Mouse (Mus musculus) ES-E14 (cell line): ENCODE measurements at regions not wholly inside any gene's neighbourhood (a gene's known extent, or its start where the extent isn't known, plus 50 kb on each side); places are given as distances from the start of the nearest gene placed in this dataset.

Experiments
- DNase-seq: peaks from one replicate; pipeline ENCODE4 v3.0.0-alpha.2; 2013; ENCODE audit warnings: low read depth, low spot score
- H3K27ac ChIP-seq: 2 replicates; pipeline ENCODE4 v1.5.1; 2012; ENCODE audit warnings: low read depth, mild to moderate bottlenecking, low read length, moderate library complexity, mixed read lengths; ENCODE audit not compliant: poor library complexity, insufficient read depth, severe bottlenecking
- H3K36me3 ChIP-seq: 2 replicates; pipeline ENCODE4 v1.6.1; 2012; ENCODE audit warnings: mild to moderate bottlenecking, low read length, moderate library complexity, mixed read lengths; ENCODE audit not compliant: control insufficient read depth, poor library complexity, insufficient read depth, severe bottlenecking
- H3K4me1 ChIP-seq, 2 experiments: fragments of 150-350 bp in 1 of 2; sonication (generic) in 1 of 2; 2 replicates each; pipeline ENCODE4 v1.6.1; 2012; ENCODE audit warnings: low read length in 2 of 2, mild to moderate bottlenecking in 1 of 2, mixed read lengths in 1 of 2; ENCODE audit not compliant: control insufficient read depth in 2 of 2, insufficient read depth in 2 of 2, poor library complexity in 1 of 2
- H3K4me3 ChIP-seq, 2 experiments: fragments of 150-350 bp in 1 of 2; sonication (generic) in 1 of 2; 2 replicates each; pipeline ENCODE4 v1.5.1; 2012; ENCODE audit warnings: low read length in 2 of 2, low read depth in 1 of 2, mild to moderate bottlenecking in 1 of 2, mixed read lengths in 1 of 2; ENCODE audit not compliant: insufficient read depth in 1 of 2, poor library complexity in 1 of 2, severe bottlenecking in 1 of 2
- H3K9ac ChIP-seq: 2 replicates; pipeline ENCODE4 v1.6.1; 2012; ENCODE audit warnings: low read depth, mild to moderate bottlenecking, low read length, mixed read lengths; ENCODE audit not compliant: poor library complexity, insufficient read depth, severe bottlenecking
- H3K9me3 ChIP-seq: fragments of 150-350 bp; sonication (generic); 2 replicates; pipeline ENCODE4 v1.6.1; 2012; ENCODE audit warnings: low read depth, mild to moderate bottlenecking, low read length; ENCODE audit not compliant: control insufficient read depth, insufficient read depth
- CHD2 ChIP-seq: IDR thresholded peaks from 2 replicates; pipeline ENCODE4 v1.6.1; 2014; ENCODE audit warnings: mild to moderate bottlenecking, low read depth, low read length, inconsistent platforms
- HCFC1 ChIP-seq: IDR thresholded peaks from 2 replicates; pipeline ENCODE4 v1.6.1; 2012; ENCODE audit warnings: low read length, inconsistent platforms, borderline replicate concordance; ENCODE audit not compliant: insufficient read depth
- MAFK ChIP-seq: IDR thresholded peaks from 2 replicates; pipeline ENCODE4 v1.6.1; 2014; ENCODE audit warnings: mild to moderate bottlenecking, low read depth, low read length, inconsistent platforms; ENCODE audit not compliant: insufficient read depth
- ZC3H11A ChIP-seq: IDR thresholded peaks from 2 replicates; pipeline ENCODE4 v1.6.1; 2012; ENCODE audit warnings: low read depth, mild to moderate bottlenecking, inconsistent platforms, low read length, borderline replicate concordance
- ZNF384 ChIP-seq: IDR thresholded peaks from 2 replicates; pipeline ENCODE4 v1.6.1; 2012; ENCODE audit warnings: low read depth, low read length, inconsistent platforms
- in situ Hi-C, 2 experiments: fragments of 600-800 bp; cut with MboI; formaldehyde crosslinking; loops; one replicate each; pipeline ENCODE4 v1.15.1; 2025; ENCODE audit warnings: low sequenced_read_pairs in 2 of 2, inconsistent platforms in 1 of 2; ENCODE audit not compliant: unreplicated experiment in 2 of 2

DNA sequence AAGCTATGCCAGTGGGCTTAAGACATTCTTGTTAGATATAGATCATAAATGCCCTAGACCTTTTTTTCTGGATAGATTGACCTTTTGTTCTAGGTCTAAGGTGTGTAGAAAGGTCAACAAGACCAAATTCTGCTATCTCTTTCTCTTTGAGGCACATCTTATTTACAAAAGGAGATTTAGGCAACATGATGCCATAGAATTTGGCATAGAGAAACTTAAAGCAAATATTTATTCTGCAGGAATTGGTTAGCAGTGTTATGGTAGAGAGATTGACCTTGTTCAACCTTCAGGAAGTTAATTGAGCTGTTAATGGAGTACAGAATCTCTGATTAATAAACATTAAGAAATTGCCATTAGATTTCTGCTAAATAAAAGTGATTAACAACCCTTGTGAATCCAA lies 236.4 kb downstream of the Snx13 start:
- no peak overlapping the region for H3K9ac ChIP-seq
- DNase-seq = no peak
- TF ChIP-seq ZC3H11A (no peak), ZNF384 (no peak), MAFK (no peak), CHD2 (no peak), HCFC1 (no peak)
- no peaks in the 10 kb centered on the region for H3K36me3 ChIP-seq
- H3K9me3 ChIP-seq = no peaks in the 10 kb centered on the region
- H3K4me1 ChIP-seq = no peaks in the 10 kb centered on the region
- in situ Hi-C loops = no loop called here
- H3K4me3 ChIP-seq = no peak overlapping the region
- H3K27ac ChIP-seq = no peak overlapping the region

DNA sequence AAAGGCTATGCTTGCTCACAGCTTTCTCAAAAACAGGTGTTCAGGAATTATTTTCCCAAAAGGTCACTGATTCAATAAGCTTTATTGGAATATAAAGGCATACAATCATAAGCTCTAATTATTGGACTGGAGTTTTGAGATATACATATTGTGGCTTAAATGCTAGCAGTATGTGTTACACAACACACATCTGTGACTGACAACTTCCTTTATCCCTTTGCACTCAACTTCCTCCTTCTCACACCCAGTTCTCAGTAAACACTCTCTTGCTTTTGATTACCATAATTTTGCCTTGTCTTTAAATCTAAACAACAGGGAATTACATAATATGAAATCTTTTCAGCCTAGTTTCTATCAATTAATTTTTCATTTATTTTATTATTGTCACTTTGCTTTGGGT lies 222.5 kb downstream of the Snx13 start:
- in situ Hi-C loops = no loop called here
- TF ChIP-seq HCFC1 (no peak), CHD2 (no peak), MAFK (no peak)
- Histone ChIP-seq H3K36me3 (no peaks in the 10 kb centered on the region), H3K4me3 (no peak overlapping the region), H3K4me1 (no peaks in the 10 kb centered on the region), H3K9ac (no peak overlapping the region), H3K9me3 (no peaks in the 10 kb centered on the region), H3K27ac (no peak overlapping the region)
- no peak for DNase-seq

DNA sequence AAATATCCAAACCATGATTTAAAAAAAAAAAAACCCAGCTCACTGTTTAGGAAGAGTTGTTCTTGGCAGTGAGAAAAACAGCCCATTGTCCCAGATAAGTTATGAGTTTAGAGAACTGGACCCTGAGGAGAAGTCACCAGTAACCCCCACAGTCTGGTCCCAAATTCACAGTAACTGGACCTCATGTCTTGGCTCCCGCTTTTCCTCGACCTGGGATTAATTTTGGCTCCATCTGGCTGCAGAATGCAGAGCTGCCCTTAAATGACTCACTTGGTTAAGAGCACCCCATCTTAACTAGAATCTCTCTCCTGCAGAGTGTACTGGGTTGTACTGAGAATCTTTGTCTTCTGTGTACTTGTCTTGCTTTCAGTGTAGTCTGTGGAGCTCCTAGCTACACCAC lies 221.0 kb downstream of the Snx13 start:
- Histone ChIP-seq H3K4me1 (no peaks in the 10 kb centered on the region), H3K9me3 (no peaks in the 10 kb centered on the region), H3K9ac (no peak overlapping the region), H3K27ac (no peak overlapping the region), H3K4me3 (no peak overlapping the region), H3K36me3 (no peaks in the 10 kb centered on the region)
- in situ Hi-C loops = no loop called here
- no peak for DNase-seq
- TF ChIP-seq HCFC1 = no peak
- TF ChIP-seq MAFK = no peak

DNA sequence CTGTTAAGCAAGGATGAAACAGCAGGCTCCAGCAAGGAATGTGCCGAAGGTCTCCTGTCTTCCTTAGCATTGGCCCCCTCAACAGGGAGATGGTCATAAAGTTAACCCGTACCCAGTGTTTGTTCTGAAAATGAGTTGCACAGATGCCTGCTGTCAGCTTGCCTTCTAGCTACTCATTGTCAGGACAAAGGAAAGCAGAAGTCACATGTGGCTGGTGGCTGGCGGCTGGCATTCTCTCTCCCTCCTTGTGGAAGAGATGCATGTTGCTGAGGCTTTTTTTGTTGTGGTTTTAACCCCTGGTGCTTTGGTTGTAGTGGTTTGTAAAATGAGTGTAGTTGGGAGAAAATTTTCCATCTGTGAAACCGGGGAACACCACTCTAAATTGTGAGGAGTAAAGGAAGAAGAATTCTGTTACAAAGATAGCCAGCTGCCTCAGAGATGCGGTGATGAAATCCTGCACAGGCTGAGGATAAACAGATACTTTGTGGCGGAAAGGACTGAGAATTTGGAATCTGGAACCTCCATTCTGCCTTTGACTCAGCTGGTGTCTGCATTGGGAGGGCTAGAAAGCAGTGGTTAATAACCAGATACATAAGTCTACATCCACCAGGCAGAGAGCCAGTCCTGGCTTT lies 220.2 kb downstream of the Snx13 start:
- Histone ChIP-seq H3K4me1 (no peaks in the 10 kb centered on the region), H3K9ac (no peak overlapping the region), H3K4me3 (no peak overlapping the region), H3K27ac (no peak overlapping the region), H3K9me3 (no peaks in the 10 kb centered on the region), H3K36me3 (no peaks in the 10 kb centered on the region)
- in situ Hi-C loops = no loop called here
- no peak for TF ChIP-seq HCFC1
- no peak for TF ChIP-seq ZNF384
- TF ChIP-seq CHD2 = no peak
- no peak for TF ChIP-seq ZC3H11A
- TF ChIP-seq MAFK = no peak
- no peak for DNase-seq

DNA sequence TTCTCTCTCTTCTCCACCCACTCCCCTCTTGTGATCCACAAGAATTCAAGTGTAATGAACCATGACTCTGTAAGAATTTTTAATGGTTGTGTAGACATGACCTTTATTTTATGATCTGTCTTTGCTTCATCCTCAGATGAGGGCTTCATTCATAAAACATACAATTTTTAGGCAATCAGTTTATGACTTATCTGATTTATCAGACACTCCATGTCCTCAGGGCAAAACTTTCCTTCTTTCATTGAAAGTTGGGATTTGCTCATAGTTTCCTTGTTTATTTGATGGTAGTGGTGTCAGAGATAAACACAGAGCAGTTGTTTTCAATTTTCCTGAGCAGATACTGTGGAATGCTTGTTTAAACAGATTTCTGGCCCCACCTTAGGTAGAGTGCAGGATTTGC lies 212.8 kb downstream of the Snx13 start:
- Histone ChIP-seq H3K9ac (no peak overlapping the region), H3K9me3 (0 out of 2 replicates have a peak, but pooled peaks cover 3% of the 10 kb centered on the region), H3K27ac (no peak overlapping the region), H3K4me3 (no peak overlapping the region), H3K4me1 (no peaks in the 10 kb centered on the region), H3K36me3 (no peaks in the 10 kb centered on the region)
- in situ Hi-C loops = no loop called here
- TF ChIP-seq CHD2 (no peak), MAFK (no peak), ZC3H11A (no peak), ZNF384 (no peak), HCFC1 (no peak)
- DNase-seq = no peak
